Mouse (Mus musculus): ENCODE measurements at regions not wholly inside any gene's neighbourhood (a gene's known extent, or its start where the extent isn't known, plus 50 kb on each side); places are given as distances from the start of the nearest gene placed in this dataset.
A peak's percentile ranks its signal among the peaks of the same experiment; 100 is the strongest.

DNA sequence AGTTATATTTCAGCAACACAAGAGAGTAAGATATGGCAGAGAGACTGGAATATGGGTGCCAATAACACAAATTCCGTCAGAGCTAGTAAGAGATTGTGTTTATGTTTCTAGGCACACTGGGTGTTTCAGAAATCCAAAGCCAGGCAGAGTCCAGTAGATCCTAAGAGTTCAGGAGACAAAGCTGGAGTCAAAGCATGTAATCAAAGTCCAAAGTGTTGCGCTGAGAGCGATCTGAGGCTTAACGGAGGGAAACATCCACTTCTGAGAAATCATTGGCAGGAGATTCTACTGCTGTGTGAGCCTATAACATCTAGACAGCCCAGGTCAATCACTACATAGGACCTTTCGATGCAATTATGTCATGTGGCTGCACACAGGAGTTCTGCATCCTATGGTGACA lies 109.3 kb upstream of the Tapt1 start:
- H3K4me2 ChIP-seq: no peak overlapping the region
- DNase-seq (no peak), ATAC-seq (ENCODE audit: low read depth) (no peak)
- H3K27me3 ChIP-seq: no peaks in the 10 kb centered on the region
- no peak overlapping the region for H3K27ac ChIP-seq
- no peaks in the 10 kb centered on the region; the same call in 1 of the 2 replicates for H3K9me3 ChIP-seq (replicated peaks)
- no peaks in the 10 kb centered on the region for H3K36me3 ChIP-seq
- 71% methylated on average over 5 of the region's 5 CpGs for WGBS (ENCODE audit: insufficient replicate concordance)
- H3K4me1 ChIP-seq (replicated peaks): no peaks in the 10 kb centered on the region
- H3K9ac ChIP-seq: no peak overlapping the region
- no peak overlapping the region for H3K4me3 ChIP-seq (replicated peaks)

DNA sequence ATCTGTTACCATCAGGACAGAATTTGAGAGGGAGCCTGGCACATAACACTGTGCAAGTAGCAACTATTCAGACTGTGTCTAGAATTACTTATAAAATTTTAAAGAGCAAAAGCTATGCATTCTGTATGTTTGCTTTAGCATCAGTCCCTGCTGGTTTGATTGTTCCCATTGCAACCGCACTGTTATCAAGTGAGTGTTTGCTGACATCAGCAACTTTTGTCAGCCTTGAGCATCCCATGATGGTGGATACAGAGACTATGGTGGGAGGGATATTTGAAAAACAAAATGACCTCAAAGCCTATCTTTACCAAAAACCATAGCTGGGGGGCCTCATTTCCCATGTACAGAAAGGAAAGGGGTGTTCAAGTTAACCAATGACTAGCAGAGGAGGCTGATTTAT lies 93.2 kb upstream of the Tapt1 start:
- no peaks in the 10 kb centered on the region for H3K36me3 ChIP-seq
- H3K9me3 ChIP-seq (replicated peaks): no peaks in the 10 kb centered on the region
- ATAC-seq (ENCODE audit: low read depth): no peak
- WGBS (ENCODE audit: insufficient replicate concordance): 67% methylated on average over 1 of the region's 1 CpGs
- H3K4me3 ChIP-seq (replicated peaks): no peak overlapping the region
- no peak overlapping the region for H3K4me2 ChIP-seq
- no peaks in the 10 kb centered on the region for H3K27me3 ChIP-seq
- H3K9ac ChIP-seq: no peak overlapping the region
- no peak for DNase-seq
- H3K27ac ChIP-seq: no peak overlapping the region
- no peaks in the 10 kb centered on the region for H3K4me1 ChIP-seq (replicated peaks)

DNA sequence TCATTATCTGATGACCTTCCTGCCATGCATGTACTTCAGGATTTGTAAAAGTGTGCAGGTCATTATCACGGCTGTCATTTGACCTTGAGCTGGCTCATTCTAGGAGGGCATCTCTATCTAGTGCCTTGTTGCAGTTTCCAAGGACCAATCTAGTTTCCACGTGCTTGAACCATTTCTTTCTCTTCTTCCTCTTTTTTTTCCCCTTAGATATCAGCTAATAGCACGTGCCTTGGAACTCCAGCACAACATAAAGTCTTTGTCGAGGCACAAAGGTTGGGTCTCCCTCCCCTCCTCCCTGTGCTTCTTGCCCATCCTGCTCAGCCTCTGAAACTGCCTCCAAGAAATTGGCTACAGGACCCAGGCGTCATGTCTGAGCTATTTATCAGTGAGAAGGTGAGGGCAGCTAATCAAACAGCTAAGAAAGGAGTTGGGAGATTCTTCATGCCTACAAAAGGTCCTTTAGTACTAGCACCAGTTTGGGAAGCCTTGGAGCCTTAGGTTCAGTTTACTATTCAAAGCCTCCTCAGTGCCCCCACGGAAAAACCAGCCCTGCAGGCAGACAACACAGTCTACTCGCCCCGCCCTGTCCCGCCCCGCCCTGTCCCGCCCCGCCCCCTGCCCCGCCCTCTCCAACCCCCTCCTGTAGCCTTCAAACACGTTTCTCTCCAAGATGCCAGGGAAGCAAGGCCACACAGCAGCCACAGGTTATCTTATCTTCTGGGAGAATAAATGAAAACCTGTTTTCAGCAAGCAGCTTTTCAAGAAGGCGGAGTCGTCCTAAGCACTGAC lies 80.5 kb upstream of the Tapt1 start:
- DNase-seq (no peak), ATAC-seq (ENCODE audit: low read depth) (no peak)
- H3K27me3 ChIP-seq: no peaks in the 10 kb centered on the region
- H3K4me2 ChIP-seq: no peak overlapping the region
- no peak overlapping the region for H3K9ac ChIP-seq
- H3K4me3 ChIP-seq (replicated peaks): no peak overlapping the region
- H3K27ac ChIP-seq: no peak overlapping the region
- no peaks in the 10 kb centered on the region for H3K36me3 ChIP-seq
- peaks cover 5% of the 10 kb centered on the region for H3K4me1 ChIP-seq (replicated peaks)
- H3K9me3 ChIP-seq (replicated peaks): no peaks in the 10 kb centered on the region
- WGBS (ENCODE audit: insufficient replicate concordance): 13% methylated on average over 16 of the region's 16 CpGs

DNA sequence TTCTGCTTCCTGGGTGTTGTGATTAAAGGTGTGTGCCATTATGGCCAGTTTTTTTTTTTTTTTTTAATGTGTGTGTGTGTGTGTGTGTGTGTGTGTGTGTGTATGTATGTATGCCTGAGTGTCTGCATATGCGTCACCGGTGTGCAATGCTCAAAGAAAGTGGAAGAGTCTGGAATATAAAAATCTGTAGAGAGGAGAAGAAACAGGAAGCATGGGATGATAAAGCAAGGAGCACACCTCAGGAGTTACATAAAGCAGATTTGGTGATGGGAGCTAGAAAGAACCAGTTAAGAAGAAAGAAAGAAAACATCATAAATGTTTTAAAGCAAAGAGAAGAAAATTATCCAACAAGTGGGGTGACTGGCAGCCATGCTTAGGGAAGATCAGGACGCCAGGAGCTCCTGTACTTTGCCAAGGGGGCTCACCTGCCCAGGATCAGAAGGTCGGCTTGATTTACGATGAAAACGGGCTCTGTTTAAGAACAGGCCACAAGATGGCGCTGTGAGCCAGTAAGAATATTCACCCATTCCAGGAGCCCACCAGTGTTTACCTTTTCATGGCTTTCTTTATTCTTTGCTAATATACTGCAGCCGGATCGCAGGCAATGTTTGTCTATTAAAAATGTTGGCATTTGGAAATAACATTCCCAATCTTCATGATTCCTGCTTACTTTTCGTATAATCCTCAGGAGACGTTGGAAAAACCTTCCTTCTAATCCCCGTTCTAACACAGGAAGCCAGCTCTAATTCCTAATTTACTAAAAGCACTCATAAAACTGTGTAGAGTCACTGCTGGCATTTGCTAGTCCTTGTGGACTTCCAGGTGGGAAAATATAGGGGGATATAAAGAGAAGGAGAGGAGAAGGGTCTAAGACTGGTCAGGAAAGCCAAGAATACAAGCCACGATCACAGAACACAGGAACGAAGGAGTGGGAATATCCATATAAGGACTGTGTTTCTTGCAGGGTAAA lies 77.7 kb upstream of the Tapt1 start:
- Histone ChIP-seq H3K4me3 (replicated peaks) (no peak overlapping the region), H3K27ac (no peak overlapping the region), H3K36me3 (no peaks in the 10 kb centered on the region), H3K4me2 (no peak overlapping the region), H3K9ac (no peak overlapping the region), H3K9me3 (replicated peaks) (no peaks in the 10 kb centered on the region), H3K4me1 (replicated peaks) (peaks cover 5% of the 10 kb centered on the region), H3K27me3 (no peaks in the 10 kb centered on the region)
- WGBS (ENCODE audit: insufficient replicate concordance): 31% methylated on average over 14 of the region's 14 CpGs
- no peak for ATAC-seq (ENCODE audit: low read depth)
- peak; percentile 6 for DNase-seq

DNA sequence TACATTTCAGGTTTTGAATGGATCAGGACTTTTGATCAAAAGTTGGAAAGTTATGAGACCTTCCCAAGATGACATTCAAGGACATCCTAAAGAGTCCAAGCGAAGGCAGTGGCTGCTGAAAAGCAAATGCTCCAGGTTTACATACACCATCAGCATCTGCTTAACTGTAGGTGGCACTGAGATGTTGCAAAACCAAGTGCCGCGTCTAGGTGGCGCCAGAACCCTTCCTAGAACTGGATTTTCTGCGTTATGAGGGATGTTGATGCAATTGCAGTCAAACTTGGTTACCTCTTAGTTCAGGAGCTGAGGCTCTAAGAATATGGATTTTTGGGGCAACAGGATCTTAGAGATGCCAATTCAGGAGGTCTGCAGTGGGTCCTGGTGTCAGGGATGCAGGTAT lies 58.0 kb upstream of the Tapt1 start:
- WGBS (ENCODE audit: insufficient replicate concordance): 9% methylated on average over 5 of the region's 5 CpGs
- DNase-seq (peak; percentile 22), ATAC-seq (ENCODE audit: low read depth) (no peak)
- Histone ChIP-seq H3K9ac (no peak overlapping the region), H3K36me3 (no peaks in the 10 kb centered on the region), H3K9me3 (replicated peaks) (no peaks in the 10 kb centered on the region), H3K4me2 (no peak overlapping the region), H3K27ac (no peak overlapping the region), H3K4me3 (replicated peaks) (no peak overlapping the region), H3K4me1 (replicated peaks) (no peaks in the 10 kb centered on the region), H3K27me3 (no peaks in the 10 kb centered on the region)
